Mouse (Mus musculus) adrenal gland, adult 8-10 months (tissue): Measurements from ENCODE around the gene Ccne1. TPM values are rescaled to one million over a fixed set of nuclear protein-coding genes. Genes with fewer than 3 reads are reported as not detected.
"Not testable (repeated sequence)": the region's sequence is repeated elsewhere in the genome, so short reads cannot be mapped to it uniquely, and the experiment has no call there.

ENCODE experiments used
- DNase-seq: peaks from one replicate; pipeline ENCODE4 v3.0.0; 2022
- total RNA-seq, 4 experiments: library from RNA; stranded (reverse); gene quantifications; 2 replicates each; pipeline ENCODE4 v1.2.4; 2022

The Ccne1 gene
- 1 to 10 TPM; 3.5 to 6.9 (median 4.1) TPM for total RNA-seq

DNA sequence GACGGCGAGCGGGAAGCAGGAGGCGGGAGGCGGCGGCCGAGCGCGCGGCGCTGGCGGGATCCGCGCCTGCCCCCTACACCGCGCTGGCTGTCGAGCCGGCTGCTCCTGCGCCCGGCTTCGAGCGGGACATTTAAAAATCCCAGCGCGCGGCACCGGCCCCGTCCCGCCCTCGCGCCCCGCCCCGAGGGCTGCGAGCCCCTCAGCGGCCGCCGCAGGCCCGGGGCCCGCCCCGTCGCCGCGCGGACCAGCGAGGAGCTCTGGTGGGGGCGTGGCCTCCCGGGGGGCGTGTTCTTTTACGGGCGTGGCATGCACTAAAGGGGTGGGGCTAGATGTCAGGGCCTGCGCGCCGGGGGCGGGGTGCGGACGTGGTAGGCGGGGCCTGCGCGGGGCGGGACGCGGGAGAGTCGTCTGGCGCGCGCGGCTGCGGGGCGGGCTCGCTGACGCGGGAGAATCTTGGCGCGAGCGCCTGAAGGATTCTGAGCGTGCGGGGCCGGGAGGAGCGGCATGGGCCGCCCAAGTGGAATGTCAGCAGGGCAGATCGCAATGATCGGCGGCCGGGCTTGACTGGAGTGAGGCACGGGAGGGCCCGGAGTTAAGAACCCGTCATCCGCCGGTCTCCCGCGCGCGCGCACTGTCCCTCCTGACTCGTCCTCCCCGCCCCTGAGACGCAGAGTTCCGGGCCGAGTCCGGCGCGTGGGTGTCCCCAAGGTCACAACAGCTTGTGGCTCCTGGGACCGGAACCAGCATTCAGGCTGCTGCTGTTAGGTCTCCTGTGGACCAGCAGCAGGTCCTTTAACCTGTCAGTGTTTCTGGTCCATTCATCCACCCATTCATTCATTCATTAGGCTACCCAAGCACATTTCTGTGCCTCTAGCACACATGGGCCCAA is at the start of gene Ccne1:
Ccne1 (minus strand) TSS at position 164 of the 889 bp plus-strand sequence.
- peak; percentile 98 for DNase-seq

DNA sequence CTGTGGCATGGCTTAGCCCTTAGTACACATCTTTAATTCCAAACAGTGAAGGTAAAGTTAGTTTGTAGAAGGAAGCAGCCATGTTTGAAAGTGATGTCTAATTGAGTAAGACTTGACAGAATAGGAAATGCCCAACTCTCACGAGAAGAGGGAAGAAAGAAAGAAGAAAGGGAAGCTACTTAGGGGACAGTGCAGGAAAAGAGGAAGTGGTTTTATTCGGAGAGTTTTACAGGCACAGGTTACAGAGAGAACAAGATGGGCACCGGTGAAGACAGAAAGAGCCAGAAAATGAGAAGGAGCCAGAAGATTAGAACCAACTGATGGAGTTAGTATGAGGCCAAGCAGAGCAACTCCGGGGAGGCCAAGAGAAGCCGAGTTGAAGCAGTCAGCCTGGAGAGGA is 48.5 kb upstream of the Ccne1 start:
- no peak for DNase-seq

GRCm38 (mm10) chr7:38152571-38152970 is 45.2 kb upstream of the Ccne1 start:
- no peak for DNase-seq

DNA sequence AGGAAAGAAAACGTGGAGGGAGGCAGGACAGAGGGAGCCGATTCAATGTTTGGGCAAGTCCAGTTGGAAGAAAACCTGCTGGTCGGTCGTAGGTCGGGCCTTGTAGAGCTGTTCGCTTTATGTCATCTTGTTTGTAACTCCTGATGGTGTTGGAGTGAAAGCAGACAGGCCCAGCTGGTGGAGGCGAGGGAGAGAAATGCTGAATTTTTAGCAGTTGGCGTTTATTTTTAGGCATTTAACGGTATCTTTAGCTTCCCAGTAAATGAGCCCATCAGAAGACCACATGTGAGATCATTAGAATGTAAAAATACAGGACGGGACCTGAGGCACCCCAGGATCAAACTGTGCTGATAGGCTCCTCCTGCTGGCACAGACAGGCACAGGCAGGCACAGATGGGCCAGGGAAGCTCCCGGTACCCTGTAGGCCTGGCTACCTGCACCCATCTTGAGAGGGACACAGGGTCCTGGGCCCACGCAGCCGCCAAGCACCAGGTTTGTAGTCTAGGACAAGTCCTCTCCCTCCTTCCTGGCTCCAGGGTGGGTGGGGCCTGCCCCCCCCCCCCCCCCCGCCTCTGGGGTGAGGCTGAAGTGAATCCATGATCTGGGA is 44.5 kb upstream of the Ccne1 start:
- DNase-seq: no peak

- DNase-seq: no peak
These were observed 40.1 kb upstream of the Ccne1 start for GRCm38 (mm10) chr7:38147477-38147876.

DNA sequence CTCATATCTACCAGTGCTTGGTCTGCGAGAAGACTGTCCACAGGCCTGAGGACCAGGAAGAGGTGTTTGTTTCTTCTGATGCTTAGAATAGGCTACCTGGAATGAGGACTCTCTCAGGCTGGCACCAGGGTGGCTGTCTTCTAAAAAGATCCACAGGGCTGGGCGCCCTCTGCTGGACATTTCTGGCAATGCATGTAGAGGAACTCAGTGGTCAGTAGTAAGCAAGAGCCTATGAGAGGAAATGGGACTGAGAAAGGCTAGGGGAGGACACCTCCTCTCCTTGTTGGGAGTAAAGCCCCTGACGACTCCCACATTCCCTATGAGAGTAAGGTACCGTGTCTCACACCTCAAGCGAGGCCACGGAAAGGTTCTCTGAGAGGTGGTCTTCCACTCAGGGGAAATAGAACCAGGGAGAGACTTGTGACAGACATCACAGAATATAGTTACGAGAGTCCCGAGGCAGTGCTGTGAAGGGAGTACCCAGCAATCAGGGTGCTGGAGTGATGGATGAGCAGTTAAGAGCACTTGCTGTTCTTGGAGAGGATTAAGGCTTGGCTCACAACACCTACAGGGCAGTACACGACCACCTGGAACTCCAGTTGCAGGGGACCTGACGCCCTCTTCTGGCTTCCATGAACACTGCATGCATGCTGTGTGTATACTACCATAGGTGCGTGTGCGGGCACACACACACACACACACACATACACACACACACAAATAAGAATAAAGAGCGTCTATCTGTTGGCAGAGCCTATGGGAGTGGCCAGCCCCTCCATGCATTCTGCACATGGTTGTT is 34.6 kb upstream of the Ccne1 start:
- peak; percentile 54 for DNase-seq

- DNase-seq: no peak
These were observed 33.0 kb upstream of the Ccne1 start for GRCm38 (mm10) chr7:38140324-38140723.

GRCm38 (mm10) chr7:38134471-38134870 is 27.1 kb upstream of the Ccne1 start:
- no peak for DNase-seq

- no peak for DNase-seq
These were observed 23.9 kb upstream of the Ccne1 start for GRCm38 (mm10) chr7:38131186-38131585.

DNA sequence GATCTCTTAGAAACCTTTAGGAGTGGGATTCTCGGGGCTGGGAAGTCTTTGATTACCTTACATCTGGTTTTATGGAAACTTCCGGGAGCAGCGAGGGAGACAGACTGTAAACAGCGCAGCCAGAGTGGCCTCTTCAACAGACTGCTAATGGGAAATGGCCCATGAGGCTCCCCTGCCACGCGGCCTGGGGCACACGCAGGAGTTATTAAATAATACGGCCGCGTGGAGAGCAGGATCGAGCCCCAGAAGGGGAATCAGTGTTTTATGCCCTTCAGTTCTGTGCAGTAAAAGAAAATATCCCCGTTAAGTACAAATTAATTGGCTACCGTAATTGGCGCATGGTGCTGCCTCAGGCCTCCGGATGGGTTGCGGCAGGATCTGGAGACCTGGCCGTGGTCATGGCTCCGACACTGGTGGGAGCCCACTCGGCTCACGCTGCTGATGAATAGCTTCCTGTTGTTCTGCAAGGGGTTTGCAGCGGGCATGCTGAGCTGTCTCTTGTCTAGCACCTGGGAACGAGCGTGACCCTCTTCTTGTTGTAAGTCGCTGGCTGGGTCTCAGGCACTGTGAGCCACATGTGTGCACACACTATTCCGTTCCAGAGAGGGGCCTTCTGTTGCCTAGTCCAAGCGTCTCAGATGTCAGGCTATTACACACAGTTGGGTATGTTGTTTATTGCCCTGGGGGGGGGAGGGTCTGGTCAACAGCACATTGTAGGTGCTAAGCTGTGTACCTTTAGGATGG is 22.8 kb upstream of the Ccne1 start:
- DNase-seq: no peak

DNA sequence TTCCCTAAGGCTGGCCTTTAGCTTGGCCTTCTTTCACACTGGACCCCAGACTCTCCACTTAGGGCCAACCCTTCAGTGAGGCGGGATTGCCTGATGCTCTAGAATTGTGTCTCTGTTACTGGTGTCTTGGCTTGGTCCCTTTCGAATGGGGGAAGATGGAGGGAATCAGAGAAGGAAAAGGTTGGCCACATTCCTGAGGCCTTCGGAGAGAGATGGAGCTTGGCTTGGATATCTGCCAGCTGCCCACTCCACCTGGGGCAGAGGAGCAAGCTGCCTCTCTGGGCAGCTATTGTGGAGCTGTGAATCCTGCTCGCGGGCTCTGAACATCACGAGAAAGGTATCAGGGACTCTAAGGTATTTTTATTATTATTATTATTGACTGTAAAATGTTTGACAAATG is 22.2 kb upstream of the Ccne1 start:
- DNase-seq: no peak

GRCm38 (mm10) chr7:38128256-38128655 is 20.9 kb upstream of the Ccne1 start:
- DNase-seq: not testable (repeated sequence)

DNA sequence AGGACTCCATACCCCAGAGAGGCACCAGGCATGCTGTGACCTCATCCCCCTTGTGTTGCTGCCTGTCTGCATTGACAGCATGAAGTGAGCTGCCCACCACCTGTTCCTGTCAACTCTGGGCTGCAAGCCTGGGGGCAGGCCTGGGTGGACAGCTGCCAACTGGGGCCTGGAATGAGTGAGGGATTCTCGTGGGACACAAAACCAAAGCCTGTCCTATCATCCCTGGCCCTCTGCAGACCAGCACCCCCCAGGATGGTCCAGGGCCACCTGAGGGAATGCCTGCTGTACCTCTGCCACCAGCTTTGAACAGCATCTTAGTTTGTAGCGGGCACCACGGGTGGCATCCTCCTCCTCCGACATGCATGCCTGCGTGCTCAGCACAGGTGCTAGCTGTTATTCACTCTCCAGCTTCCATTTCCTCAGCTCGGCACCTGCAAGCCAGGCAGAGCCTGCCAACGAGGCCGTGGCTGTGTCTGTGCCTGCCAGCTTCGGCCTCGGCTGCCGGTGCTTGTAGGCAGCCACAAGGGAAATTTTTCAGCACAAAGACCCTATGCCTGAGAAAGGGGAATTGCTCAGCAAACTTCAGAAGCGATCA is 18.3 kb upstream of the Ccne1 start:
- DNase-seq: no peak

DNA sequence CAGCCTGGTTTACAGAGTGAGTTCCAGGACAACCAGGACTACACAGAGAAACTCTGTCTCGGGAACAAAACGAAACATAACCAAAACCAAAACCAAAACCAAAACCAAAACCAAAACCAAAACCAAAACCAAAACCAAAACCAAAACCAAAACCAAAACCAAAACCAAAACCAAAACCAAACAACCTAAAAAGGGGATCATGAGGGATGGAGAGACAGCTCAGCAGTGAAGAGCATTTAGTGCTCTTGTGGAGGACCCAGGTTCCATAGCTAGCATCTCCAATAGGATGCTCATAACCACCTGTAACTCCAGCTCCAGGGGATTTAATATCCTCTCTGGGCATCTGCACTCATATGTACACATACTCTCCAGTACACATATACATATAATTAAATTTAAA is 16.8 kb upstream of the Ccne1 start:
- DNase-seq: not testable (repeated sequence)

- no peak for DNase-seq
These were observed 11.3 kb upstream of the Ccne1 start for GRCm38 (mm10) chr7:38118594-38118993.

DNA sequence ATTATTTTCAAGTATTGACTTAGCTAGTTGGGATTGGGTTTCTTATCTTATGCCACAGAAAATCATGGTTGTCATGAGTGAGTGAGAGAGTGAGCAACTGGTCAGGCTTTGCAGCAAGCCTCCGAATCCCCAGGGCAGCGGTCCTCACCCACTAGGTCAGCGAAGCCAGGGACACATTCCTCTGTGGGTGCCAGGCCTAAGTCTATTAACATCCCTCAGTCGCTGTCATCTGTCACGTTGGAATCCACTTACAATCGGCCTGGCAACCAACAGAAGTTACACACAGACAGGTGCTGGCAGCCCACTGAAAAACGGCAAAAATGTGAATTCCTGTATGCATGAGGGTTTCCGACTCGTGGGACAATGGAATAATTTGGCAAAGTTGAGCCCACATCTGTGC is 5.1 kb upstream of the Ccne1 start:
- no peak for DNase-seq

DNA sequence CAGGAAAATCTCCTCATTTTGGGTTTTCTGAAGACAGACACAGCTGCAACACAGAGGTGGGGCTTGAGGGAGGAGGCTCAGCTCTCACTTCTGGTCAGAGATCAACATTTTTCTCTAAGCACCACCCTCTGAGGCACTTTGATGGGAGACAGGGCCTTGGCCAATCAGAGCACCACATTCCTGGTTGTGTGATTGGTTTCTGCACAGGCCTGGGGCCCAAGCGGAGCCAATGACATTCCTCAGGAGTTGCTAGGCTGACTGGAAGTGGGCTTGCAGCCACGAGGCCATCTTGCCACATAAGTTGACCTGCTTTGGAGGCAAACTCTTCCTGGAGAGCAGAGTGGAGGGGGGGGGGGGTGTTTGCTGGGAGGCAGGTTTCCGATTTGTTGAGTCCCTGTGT is 4.7 kb upstream of the Ccne1 start:
- peak; percentile 34 for DNase-seq

DNA sequence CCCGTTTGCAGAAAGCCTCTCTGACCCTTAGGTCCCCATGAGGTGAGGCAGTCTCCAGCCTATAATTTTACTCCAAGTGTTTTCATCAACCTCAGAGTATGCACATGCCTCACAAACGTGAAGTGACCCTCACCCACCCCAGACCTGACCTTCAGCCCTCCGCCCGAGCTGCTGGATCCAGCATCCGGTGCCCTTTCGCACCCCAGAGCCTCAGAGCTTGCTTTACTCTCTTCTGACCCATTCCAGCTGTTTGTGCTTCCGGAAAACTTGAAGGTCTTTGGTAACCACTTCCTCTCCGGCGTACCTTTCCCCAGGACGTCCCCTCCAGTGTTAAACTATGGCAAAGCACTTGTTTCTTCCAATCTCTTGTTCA is 912 bp upstream of the Ccne1 start:
- DNase-seq: peak; percentile 21

DNA sequence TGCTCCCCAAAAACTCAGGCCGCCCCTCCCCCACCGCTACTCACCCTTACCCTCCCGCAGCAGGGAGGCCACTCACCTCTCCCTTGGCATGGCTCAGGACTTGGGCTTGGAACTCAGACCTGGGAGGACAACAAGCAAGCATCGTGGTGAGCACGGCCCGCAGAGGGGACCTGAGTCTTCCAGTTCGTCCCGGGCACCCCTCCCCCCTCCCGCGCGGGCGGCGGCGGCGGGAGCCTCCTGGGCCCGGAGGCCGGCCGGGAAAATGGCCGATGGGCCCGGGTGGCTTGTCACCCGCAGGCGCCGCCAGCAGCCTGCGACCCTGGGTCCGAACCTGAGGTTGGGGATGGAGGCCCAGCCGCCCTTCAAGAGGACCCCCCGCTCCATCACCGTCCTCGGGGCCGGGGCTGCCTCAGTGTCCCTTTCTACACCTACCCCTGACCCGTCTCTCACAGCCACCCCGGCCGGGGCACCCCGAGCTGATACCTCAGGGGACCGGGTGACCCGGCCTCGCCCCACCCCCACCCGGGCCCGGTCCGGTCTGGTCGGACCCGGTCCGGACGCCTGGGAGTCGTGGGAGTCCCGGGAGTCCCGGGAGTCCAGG is 523 bp downstream of the Ccne1 start:
- peak; percentile 18 for DNase-seq

DNA sequence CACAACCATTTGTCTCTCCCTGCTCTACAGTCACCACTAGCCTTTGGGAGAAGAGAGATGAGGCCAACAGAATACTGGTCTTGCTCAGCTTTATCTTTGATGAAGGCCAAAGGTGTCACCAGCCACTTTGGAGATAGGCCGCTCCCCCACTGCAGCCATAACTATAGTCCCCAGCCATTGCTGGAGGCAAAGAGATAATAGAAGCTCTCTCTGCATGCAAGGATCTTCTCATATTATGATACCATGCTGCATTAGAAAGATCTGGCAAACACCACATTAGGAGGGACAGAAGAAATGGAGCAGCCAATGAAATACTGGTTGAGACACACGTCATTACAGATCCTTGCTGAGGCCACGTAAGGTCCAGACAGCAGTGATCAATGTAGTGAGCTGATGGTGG is 2.0 kb downstream of the Ccne1 start:
- DNase-seq: no peak

DNA sequence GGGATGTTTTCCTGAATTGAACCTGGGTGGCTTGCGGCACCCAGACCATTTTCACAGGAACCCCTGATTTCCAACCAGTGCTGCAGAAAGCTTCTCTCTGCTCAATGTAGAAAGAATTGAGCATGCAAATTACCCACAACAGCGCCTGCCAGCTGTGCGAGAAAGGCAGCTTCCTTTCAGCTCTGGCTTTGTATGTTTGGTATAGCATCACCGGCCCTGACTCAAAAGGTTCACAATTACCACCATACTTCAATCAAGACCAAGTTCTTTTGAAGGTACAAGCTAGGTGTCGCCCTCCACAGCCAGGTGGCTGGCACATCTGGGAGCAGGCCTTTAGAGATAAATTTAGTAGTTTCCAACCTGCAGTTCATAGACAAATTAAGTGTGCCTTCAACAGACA is 3.2 kb downstream of the Ccne1 start:
- no peak for DNase-seq

- no peak for DNase-seq
These were observed 13.0 kb downstream of the Ccne1 start for GRCm38 (mm10) chr7:38094353-38094752.
